Mouse (Mus musculus) liver, embryonic 14.5 days (tissue): ENCODE results near the gene Rplp2.

Experiments
- CTCF ChIP-seq: IDR thresholded peaks from 2 replicates; pipeline ENCODE4 v1.5.1; 2016; ENCODE audit warnings: antibody characterized with exemption, low read depth, control low read depth
- EP300 ChIP-seq: IDR thresholded peaks from 2 replicates; pipeline ENCODE4 v1.6.1; 2016; ENCODE audit warnings: antibody characterized with exemption, low read depth

DNA sequence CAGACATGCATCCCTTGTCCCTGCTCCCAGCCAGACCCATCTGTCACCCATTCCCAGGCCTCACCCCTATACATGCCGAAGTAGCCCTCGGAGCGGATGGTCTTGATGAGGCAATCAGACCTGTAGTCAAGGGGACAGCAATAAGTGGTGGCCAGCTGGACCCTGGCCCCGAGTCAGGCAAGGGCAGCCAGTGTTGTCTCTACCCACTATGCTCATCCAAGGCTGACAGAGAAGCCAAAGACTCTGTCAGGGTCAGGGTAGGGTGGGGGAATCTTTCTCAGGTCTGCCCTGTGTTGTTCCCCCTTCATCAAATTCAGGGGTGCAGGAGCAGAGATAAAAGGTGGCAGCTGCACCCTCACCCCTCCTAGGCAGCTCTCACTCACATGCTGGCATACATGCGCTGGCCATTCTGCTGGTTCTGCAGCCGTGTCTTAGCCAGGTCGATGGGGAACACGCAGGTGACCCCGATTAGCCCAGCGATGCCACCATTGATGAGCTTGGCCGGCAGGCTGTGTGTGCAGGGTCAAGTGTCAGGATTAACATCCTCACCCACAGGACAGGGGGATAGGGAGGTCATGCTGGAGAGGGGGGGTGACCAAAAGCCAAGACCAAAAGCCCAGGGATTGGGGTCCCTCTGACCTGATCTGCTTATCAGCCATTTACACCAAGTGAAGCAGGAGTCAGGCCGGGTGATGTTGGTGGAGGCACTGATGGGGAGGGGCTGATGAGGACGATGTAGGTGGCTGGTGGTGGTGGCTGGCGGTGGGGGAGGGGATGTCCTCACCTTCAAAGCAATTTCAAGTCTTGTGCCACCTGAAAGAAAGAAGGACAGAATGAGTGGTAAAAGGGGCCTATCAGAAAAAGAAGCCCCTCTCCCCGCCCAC is 13.4 kb upstream of the Rplp2 start:
- TF ChIP-seq CTCF (no peak), EP300 (no peak)
